Mouse (Mus musculus) mature B cell (primary cell): Measurements from ENCODE around the gene Ptpa.

ENCODE experiments used
- in situ Hi-C: fragments of 300-500 bp; cut with MboI; formaldehyde crosslinking; loops from 2 replicates; pipeline ENCODE4 v1.14.3; 2019

Ptpa gene

GRCm38 (mm10) chr2:30463341-30463761, 47.5 kb downstream of the Ptpa start:
- in situ Hi-C loops = no loop called here

GRCm38 (mm10) chr2:30463904-30464330, 48.1 kb downstream of the Ptpa start:
- in situ Hi-C loops = no loop called here

GRCm38 (mm10) chr2:30464411-30464810, 48.6 kb downstream of the Ptpa start:
- in situ Hi-C loops = no loop called here

GRCm38 (mm10) chr2:30466787-30467186, 50.9 kb downstream of the Ptpa start:
- in situ Hi-C loops = no loop called here

- in situ Hi-C loops = no loop called here
These were observed 53.2 kb downstream of the Ptpa start for GRCm38 (mm10) chr2:30469009-30469408.

GRCm38 (mm10) chr2:30469796-30470142, 53.9 kb downstream of the Ptpa start:
- in situ Hi-C loops = no loop called here

- in situ Hi-C loops = no loop called here
These were observed 54.5 kb downstream of the Ptpa start for GRCm38 (mm10) chr2:30470143-30470946.

GRCm38 (mm10) chr2:30471051-30471450, 55.2 kb downstream of the Ptpa start:
- in situ Hi-C loops = no loop called here

- in situ Hi-C loops = no loop called here
These were observed 56.2 kb downstream of the Ptpa start for GRCm38 (mm10) chr2:30471795-30472720.

GRCm38 (mm10) chr2:30472731-30473351, 57.0 kb downstream of the Ptpa start:
- in situ Hi-C loops = no loop called here

- in situ Hi-C loops = no loop called here
These were observed 57.7 kb downstream of the Ptpa start for GRCm38 (mm10) chr2:30473431-30474031.

- in situ Hi-C loops = no loop called here
These were observed 58.2 kb downstream of the Ptpa start, which contains the start of gene Ier5l for GRCm38 (mm10) chr2:30474039-30474438. Gene Ier5l, minus strand, starts transcription at chr2:30474219.

- in situ Hi-C loops = no loop called here
These were observed 58.9 kb downstream of the Ptpa start for GRCm38 (mm10) chr2:30474776-30475175.

- in situ Hi-C loops = no loop called here
These were observed 59.6 kb downstream of the Ptpa start for GRCm38 (mm10) chr2:30475457-30475856.

- in situ Hi-C loops = no loop called here
These were observed 60.4 kb downstream of the Ptpa start for GRCm38 (mm10) chr2:30476241-30476640.

- in situ Hi-C loops = no loop called here
These were observed 62.7 kb downstream of the Ptpa start for GRCm38 (mm10) chr2:30478526-30478925.

- in situ Hi-C loops = no loop called here
These were observed 71.8 kb downstream of the Ptpa start for GRCm38 (mm10) chr2:30487597-30487996.

- in situ Hi-C loops = no loop called here
These were observed 74.5 kb downstream of the Ptpa start for GRCm38 (mm10) chr2:30490384-30490783.

GRCm38 (mm10) chr2:30495000-30495908, 79.4 kb downstream of the Ptpa start:
- in situ Hi-C loops = no loop called here

- in situ Hi-C loops = no loop called here
These were observed 80.3 kb downstream of the Ptpa start for GRCm38 (mm10) chr2:30495909-30496861.
